Mouse (Mus musculus) ovary, postnatal 36 days (tissue): Measurements from ENCODE around the gene Hoxa5.

ENCODE experiments used
- DNase-seq: peaks from one replicate; pipeline ENCODE4 v3.0.0; 2022; ENCODE audit warnings: low spot score, mixed read lengths

Hoxa5 gene

GRCm38 (mm10) chr6:52215070-52215469 is 10.7 kb upstream of the Hoxa5 start:
- no peak for DNase-seq

DNA sequence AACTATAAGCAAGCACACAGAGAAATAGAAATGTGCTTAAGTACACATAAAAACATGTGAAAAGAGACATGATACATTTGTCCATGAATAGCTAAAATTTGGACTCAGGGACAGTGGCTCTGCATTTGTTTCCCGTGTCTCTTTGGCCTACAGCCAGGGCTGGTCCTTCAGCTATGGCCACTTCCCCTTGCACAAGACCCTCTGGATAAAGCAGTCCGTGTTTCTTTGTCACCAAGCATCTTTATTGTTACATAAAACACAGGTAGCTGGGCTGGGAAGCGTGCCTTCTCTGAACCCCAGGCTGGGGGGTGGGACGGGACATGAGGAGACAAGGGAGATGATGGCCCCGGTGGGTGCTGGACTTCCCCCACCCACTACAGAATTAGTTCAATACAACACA is 9.9 kb upstream of the Hoxa5 start:
- no peak for DNase-seq

- DNase-seq = peak; percentile 37
Observed at GRCm38 (mm10) chr6:52213119-52213986, 9.0 kb upstream of the Hoxa5 start, which contains the start of the genes Hoxa3 and Gm28308. Gene Hoxa3 (minus strand): TSS chr6:52213336. Gene Gm28308 (minus strand): TSS chr6:52213339.

DNA sequence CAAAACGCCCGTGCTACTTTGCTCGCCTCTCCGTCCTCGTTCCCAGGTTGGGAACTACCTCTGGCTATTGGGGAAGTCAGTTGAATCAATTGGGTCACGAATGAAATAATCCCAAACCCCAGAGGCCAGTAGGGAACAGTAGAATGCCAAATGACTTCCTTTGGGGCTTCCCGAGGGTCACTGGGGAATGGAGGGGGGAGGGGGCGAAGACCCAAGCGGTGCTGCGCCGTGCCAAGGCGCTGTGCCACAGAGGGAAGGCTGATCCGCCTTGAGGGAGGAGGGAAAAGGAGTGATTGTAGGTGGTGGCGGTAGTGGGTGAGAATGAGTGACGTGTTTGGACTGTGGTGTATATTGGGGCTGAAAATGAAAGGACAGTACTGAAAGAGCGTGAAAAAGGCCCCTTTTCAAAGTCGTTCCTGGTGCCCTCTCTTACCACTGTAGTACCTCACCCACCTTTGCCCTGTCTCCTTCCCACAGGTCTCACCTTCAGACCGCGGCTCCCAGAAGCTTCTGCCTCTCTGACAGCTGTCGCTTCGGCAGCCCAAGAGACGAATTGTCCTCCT is 8.2 kb upstream of the Hoxa5 start:
- no peak for DNase-seq

- DNase-seq = no peak
Observed at GRCm38 (mm10) chr6:52211961-52212360, 7.6 kb upstream of the Hoxa5 start.

DNA sequence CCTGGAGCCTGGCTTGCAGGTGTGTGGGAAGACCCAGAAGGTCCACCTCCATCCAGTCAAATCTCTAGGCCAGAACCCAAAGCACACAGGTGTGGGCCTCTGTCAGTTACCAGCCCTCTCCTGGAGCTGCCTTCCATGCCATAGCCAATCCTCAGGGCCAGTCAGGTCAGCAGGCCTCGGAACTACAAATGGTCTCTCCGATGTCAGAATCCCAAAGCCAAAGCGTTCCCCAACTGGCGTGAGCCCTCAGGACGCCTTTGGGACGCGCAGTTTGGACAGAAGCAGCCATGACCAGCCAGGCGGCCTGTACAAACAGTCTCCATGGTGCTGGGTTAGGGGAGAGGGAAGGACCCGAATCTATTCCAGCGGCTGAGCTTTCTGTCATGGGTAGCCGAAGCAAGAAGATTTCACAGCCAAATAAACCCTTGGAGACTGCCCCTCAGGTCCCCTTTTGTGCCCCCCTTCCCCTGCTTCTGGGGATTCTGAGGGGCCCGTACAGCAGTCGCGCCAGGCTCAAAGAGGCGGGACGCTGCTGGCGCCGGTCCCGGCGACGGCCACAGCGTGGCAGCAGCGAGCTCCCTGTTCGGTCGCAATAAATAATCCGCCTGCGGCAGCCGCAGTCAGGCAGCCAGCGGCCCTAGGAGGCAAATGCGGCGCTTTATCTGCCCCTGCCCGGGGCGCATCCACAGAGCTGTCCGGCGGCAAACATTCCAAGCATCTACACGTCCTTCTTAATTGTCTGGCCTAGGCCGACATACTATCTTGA is 7.0 kb upstream of the Hoxa5 start:
- DNase-seq = peak; percentile 76

DNA sequence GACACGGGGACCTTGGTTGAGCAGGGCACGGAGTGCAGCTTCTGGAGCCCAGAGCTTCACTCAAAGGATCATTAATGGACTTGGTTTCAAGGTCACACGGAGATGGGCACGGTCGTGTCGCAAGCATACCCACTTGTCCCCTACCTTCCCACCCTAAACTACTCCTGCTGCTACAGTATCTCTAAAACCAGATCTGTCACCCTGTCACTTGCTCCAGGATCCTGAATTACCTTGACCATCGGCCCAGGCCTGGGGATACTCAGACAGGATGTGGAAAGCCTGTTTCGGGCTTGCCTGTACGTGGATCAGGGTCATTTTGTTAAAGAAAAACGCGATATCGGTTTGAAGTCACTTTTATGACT is 5.3 kb upstream of the Hoxa5 start:
- DNase-seq = no peak

- DNase-seq = no peak
Observed at GRCm38 (mm10) chr6:52208868-52209684, 4.7 kb upstream of the Hoxa5 start.

GRCm38 (mm10) chr6:52208072-52208867 is 3.9 kb upstream of the Hoxa5 start, which contains the start of gene Hoxa6:
Gene Hoxa6 (minus strand): TSS chr6:52208722.
- no peak for DNase-seq

- DNase-seq = no peak
Observed at GRCm38 (mm10) chr6:52207684-52207976, 3.2 kb upstream of the Hoxa5 start.

GRCm38 (mm10) chr6:52206882-52207683 is 2.7 kb upstream of the Hoxa5 start:
- no peak for DNase-seq

DNA sequence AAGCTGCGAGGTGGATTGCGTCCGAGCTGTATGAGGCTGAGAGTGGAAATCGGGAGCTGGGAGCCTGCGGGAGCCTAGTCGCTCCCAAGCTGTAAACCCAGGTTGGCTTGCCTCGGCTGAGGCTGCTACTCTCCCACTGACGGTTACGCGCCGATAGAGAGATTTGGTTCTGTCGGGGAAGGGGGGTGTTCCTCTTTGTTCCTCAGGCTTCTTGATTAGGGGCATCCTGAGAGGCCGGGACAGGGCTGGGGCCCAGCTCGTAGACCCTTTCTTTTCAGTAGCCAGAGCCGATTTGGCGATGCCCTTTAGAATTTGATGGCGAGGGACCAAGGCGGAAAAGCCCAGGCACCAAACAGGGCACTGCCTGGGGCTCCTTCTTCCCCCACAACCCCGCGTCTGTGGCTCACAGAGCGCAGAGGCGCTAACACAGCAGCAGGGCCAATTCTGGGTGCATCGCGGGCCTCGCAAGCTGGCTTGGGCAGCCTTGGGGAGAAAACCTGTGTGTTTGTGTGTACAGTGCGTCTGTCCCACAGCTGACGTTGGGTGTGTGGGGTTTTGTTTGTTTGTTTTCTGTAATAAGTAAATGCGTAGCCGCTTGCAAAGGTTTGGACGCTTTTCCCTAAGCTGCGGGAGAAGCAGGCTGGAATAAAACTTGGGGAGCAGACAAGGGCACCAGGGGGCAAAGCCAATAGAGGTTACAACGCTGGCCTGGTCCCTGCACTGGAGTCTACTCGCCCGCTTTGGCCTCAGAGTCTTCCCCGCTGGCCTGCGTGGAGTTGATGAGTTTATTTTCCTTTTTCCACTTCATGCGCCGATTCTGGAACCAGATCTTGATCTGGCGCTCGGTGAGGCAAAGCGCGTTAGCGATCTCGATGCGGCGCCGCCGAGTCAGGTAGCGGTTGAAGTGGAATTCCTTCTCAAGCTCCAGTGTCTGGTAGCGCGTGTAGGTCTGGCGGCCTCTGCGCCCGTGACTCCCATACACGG is 1.5 kb upstream of the Hoxa5 start:
- DNase-seq = no peak

DNA sequence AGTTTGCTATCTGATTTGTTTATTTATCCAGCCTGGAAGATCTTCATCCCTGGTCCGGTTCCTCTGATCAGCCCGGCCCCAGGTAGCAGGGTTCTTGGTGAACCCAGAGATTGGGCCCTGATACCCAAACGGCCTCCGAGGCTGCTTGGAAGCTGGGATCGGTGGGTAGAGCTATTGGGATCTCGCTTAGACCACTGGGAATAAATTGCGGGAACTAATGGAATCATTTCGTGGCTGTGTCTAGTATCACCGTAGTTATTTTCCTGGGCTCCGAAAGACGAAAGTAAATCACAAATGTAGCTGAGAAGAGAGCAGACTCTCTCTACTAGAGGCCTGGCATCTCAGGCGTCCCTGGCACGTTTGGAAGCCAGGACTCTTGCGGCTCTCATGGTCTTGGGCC is 834 bp upstream of the Hoxa5 start:
- no peak for DNase-seq

DNA sequence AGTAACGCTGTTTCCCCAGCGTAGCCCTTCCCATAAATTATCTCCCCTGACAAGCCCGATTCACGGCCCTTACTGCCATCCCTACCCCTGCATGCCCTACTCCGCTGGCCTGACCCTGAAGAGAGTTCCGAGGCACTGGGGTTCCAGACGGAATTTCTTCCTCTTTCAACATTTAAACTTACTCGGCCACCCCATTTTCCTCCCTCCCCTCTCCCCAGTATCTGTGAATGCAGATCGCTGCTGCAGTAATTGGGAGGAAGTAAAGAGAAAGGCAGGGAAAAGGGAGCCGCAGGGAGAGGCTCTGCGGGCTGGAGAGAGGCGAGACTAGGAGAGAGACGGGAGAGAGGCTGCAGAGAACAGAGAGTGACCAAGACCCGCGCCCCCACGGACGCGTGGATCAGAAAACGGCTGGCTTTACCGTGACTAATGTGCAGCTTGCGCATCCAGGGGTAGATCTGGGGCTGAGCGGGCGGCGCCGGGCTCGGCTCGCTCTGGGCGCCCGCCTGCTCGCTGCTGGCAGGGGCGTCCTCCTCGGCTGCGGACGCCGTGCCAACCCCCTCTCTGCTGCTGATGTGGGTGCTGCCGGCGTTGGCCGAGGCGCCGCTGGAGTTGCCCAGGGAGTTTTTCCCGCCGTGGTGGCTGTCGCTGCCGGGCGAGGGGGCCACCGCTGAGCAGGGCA is 877 bp downstream of the Hoxa5 start:
- DNase-seq = peak; percentile 25

DNA sequence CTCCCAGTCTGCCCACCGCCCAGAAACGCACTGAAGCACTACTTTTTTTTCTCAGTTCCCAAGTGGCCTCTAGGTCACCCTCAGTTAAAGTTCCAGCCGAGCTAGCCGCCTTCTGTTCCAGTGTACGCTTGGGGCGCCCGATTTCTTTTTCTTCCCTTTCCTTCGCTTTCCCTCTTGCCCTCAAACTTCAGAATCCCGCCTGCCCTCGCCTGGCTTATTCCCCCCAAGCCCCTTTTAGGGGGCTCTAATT is 1.3 kb downstream of the Hoxa5 start:
- no peak for DNase-seq

DNA sequence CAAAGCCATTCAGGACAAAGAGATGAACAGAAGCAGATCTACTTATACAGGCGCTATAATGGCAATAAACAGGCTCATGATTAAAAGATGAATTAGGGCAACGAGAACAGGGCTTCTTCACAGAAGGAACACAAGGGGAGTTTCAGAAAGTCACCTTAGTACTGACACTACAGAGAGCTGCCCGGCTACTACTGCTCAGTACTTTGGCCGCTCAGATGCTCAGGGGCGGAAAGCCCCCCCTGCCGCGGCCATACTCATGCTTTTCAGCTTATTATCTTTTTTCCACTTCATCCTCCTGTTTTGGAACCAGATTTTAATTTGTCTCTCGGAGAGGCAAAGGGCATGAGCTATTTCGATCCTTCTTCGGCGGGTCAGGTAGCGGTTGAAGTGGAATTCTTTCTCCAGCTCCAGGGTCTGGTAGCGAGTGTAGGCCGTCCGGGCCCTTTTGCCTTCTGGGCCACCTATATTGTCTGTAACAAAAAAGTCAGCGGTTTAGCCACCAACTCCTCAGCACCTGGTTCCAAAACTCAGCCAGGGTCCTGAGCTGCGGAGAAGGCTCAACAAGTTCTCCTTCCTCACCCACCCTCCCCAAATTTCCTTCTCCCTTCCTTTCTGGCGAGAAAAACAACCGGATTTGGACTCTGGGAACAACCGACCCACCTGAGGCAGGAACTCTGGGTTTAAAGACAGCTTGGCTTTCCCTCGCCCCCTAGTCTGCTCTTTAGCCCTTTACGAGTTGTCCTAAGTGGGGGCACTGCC is 1.8 kb downstream of the Hoxa5 start:
- DNase-seq = no peak

GRCm38 (mm10) chr6:52201269-52201668 is 3.1 kb downstream of the Hoxa5 start:
- DNase-seq = no peak

DNA sequence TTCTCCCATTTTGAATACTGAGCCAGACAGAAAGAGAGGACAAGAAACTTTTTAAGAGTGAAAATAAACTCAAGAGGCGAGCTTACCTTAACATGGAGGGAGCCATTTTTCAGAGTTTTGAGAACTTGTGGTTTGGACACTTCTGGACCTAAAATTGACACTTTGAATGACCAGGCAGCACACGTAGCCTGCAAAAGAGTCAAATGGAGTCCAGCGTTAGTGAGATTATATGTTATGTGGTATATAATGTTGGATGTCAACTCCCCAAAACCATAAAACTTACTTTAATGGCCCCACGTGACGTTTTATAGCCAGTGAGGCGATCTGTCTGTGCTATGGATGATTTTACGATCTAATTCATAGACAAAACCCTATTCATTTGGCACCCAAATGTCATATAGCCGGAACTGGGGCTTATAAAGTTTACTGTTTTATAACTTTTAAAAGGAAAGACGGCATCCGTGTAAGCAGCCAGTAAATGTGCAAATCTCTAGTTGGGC is 3.6 kb downstream of the Hoxa5 start:
- DNase-seq = no peak
